8 mouse cellular contexts compared by ENCODE assay signal in genomic region chr7:98119179-98119960, GRCm38 (mm10). TPM values are rescaled to one million over a fixed set of nuclear protein-coding genes. Genes with fewer than 3 reads are reported as not detected.
DNase-seq lines count a peak whose midpoint lies in the region; ATAC-seq lines count a peak whose summit lies in the region.

Myo7a (minus strand) TSS chr7:98119524.

- peak within 1 kb of the TSS; percentile 43; the same call in 1 of the 2 replicates for H3K9ac ChIP-seq in heart, embryonic 12.5 days

- H3K9me3 ChIP-seq in heart, embryonic 12.5 days (replicated peaks) = no peaks in the 10 kb centered on the region

- intact Hi-C loops in left cerebral cortex, postnatal 10 days (cut with DNase I) = loop anchor here (5.0 kb wide), 1 partner anchor 47 kb away; no protein-coding TSS in a partner anchor

- no peaks in the 10 kb centered on the region; the same call in 1 of the 2 replicates for H3K27me3 ChIP-seq in heart, embryonic 12.5 days (replicated peaks)

- peak within 1 kb of the TSS; percentile 24; the same call in 1 of the 2 replicates for H3K4me3 ChIP-seq in heart, embryonic 12.5 days

- peak within 1 kb of the TSS; percentile 63 for H3K4me2 ChIP-seq in heart, embryonic 12.5 days

- 26% methylated on average over 9 of the region's 9 CpGs for WGBS in heart, embryonic 12.5 days

- H3K27ac ChIP-seq in heart, embryonic 12.5 days (ENCODE audit: poor library complexity, severe bottlenecking) = no peak within 1 kb of the TSS

- no peak for DNase-seq in left cerebral cortex, postnatal 10 days (ENCODE audit: extremely low spot score in 1 of 2, low spot score in 2 of 2)
- no peak for DNase-seq in left cerebral cortex, adult 18-20 months (ENCODE audit: low spot score in 2 of 2)
- peak in 1 of 2 experiments; percentile 66 for DNase-seq in adrenal gland, postnatal 4 days (ENCODE audit: low spot score in 2 of 2)
- peak; percentile 78 for DNase-seq in kidney, postnatal 10 days
- DNase-seq in frontal cortex, postnatal 14 days (ENCODE audit: low spot score in 2 of 2) = no peak
- DNase-seq in spleen, postnatal 4 days (ENCODE audit: low spot score in 2 of 2) = no peak

- peak; percentile 56 for ATAC-seq in heart, embryonic 12.5 days (ENCODE audit: insufficient number of reproducible peaks, low FRiP score)
- no peak for ATAC-seq in megakaryocyte progenitor cell, adult 5-6 weeks (replicated peaks; ENCODE audit: poor library complexity)

- H3K4me1 ChIP-seq in heart, embryonic 12.5 days (replicated peaks) = peaks cover 35% of the 10 kb centered on the region

- no peaks in the 10 kb centered on the region; the same call in 1 of the 2 replicates for H3K36me3 ChIP-seq in heart, embryonic 12.5 days

RNA-seq across cellular contexts. Expression of gene Myo7a, which starts in this region (rescaled TPM):
- total RNA-seq in left cerebral cortex, postnatal 10 days (2021) = 10 to 100 TPM; 16.5 to 16.7 TPM
- 10 to 100 TPM in 1 of 2 experiments, 1 to 10 TPM in 1; 9.9 to 10.3 TPM for total RNA-seq in left cerebral cortex, adult 18-20 months (2021)
- 100 to 1,000 TPM; 132 to 153 TPM for total RNA-seq in adrenal gland, postnatal 4 days (2021)
- polyA plus RNA-seq in heart, embryonic 12.5 days (2016; fragmentation: Nextera tagmentation; extraction: Ambion mirVana) = 13.6 and 14.4 TPM in 2 replicates
- total RNA-seq in megakaryocyte progenitor cell, adult 5-6 weeks (2015) = 16.0 and 17.1 TPM in 2 replicates
- 22.0 and 29.0 TPM in 2 replicates for total RNA-seq in megakaryocyte progenitor cell, adult 5-6 weeks (2017)

Comparison
In these comparisons a context has a peak if more than half of its experiments do, and no peak if none do; other contexts are left out.
1. RNA of gene Myo7a (total RNA-seq): 132 to 153 TPM in adrenal gland, postnatal 4 days; 16.0 to 29.0 TPM in megakaryocyte progenitor cell, adult 5-6 weeks, 16.5 to 16.7 TPM in left cerebral cortex, postnatal 10 days and 9.9 to 10.3 TPM in left cerebral cortex, adult 18-20 months; every median in the first group is over 4 times any median in the second.